Mouse (Mus musculus) CH12.LX (cell line): ENCODE measurements around the gene Spag5.

Experiments used
- BHLHE40 ChIP-seq: IDR thresholded peaks from 2 replicates; pipeline ENCODE4 v1.6.1; 2011; ENCODE audit warnings: mild to moderate bottlenecking, low read depth, low read length, improper control_type of control experiment
- CTCF ChIP-seq, 2 experiments: IDR thresholded peaks in 1 of 2; conservative IDR thresholded peaks in 1 of 2; 2 replicates each; pipeline ENCODE4 v1.5.1; 2011 to 2012; ENCODE audit warnings: low read depth in 2 of 2, low read length in 2 of 2, improper control_type of control experiment in 1 of 2, inconsistent platforms in 1 of 2, mild to moderate bottlenecking in 1 of 2, moderate library complexity in 1 of 2
- ETS1 ChIP-seq: conservative IDR thresholded peaks from 2 replicates; pipeline ENCODE4 v1.6.1; 2012; ENCODE audit warnings: low read depth, mild to moderate bottlenecking, inconsistent platforms, low read length, improper control_type of control experiment, moderate library complexity
- GABPA ChIP-seq: IDR thresholded peaks from 2 replicates; pipeline ENCODE4 v1.6.1; 2012; ENCODE audit warnings: low read depth, low read length, improper control_type of control experiment, inconsistent platforms; ENCODE audit not compliant: insufficient replicate concordance
- KAT2A ChIP-seq: IDR thresholded peaks from 2 replicates; pipeline ENCODE4 v1.6.1; 2012; ENCODE audit warnings: low read length, improper control_type of control experiment, inconsistent platforms; ENCODE audit not compliant: insufficient replicate concordance
- MAX ChIP-seq: IDR thresholded peaks from 2 replicates; pipeline ENCODE4 v1.6.1; 2011; ENCODE audit warnings: low read length, improper control_type of control experiment
- MEF2A ChIP-seq: IDR thresholded peaks from 2 replicates; pipeline ENCODE4 v1.6.1; 2014; ENCODE audit warnings: low read depth, mild to moderate bottlenecking, inconsistent platforms, low read length, improper control_type of control experiment, borderline replicate concordance
- MXI1 ChIP-seq: IDR thresholded peaks from 2 replicates; pipeline ENCODE4 v1.6.1; 2011; ENCODE audit warnings: mild to moderate bottlenecking, low read depth, low read length, improper control_type of control experiment
- POLR2A ChIP-seq: IDR thresholded peaks from 2 replicates; pipeline ENCODE4 v1.6.1; 2011; ENCODE audit warnings: low read depth, mild to moderate bottlenecking, improper control_type of control experiment, low read length
- RCOR1 ChIP-seq: conservative IDR thresholded peaks from 2 replicates; pipeline ENCODE4 v1.6.1; 2012; ENCODE audit warnings: low read depth, mild to moderate bottlenecking, inconsistent platforms, low read length, improper control_type of control experiment
- TBP ChIP-seq: conservative IDR thresholded peaks from 2 replicates; pipeline ENCODE4 v1.6.1; 2011; ENCODE audit warnings: low read depth, low read length, improper control_type of control experiment
- TCF12 ChIP-seq: IDR thresholded peaks from 2 replicates; pipeline ENCODE4 v1.6.1; 2014; ENCODE audit warnings: low read depth, mild to moderate bottlenecking, inconsistent platforms, low read length, improper control_type of control experiment
- ZC3H11A ChIP-seq: IDR thresholded peaks from 2 replicates; pipeline ENCODE4 v1.6.1; 2012; ENCODE audit warnings: low read depth, mild to moderate bottlenecking, inconsistent platforms, low read length, improper control_type of control experiment
- ZMIZ1 ChIP-seq: IDR thresholded peaks from 2 replicates; pipeline ENCODE4 v1.6.1; 2012; ENCODE audit warnings: low read depth, mild to moderate bottlenecking, inconsistent platforms, low read length, improper control_type of control experiment

GRCm38 (mm10) chr11:78347908-78348307 is 46.6 kb downstream of the Spag5 start:
- TF ChIP-seq TBP (0 out of 2 replicates have a peak, but pooled peaks have one; percentile 10), RCOR1 (no peak), POLR2A (peak; percentile 36), GABPA (no peak), ZC3H11A (no peak), CTCF (conservative IDR thresholded peaks at IDR 0.05 in 1 of 2, IDR thresholded peaks at IDR 0.05 in 1 of 2; ENCODE audit: low read depth in 2 of 2, low read length in 2 of 2) (no peak), MXI1 (peak; percentile 40), ETS1 (no peak), MEF2A (no peak), ZMIZ1 (no peak), KAT2A (no peak), TCF12 (peak; percentile 61), BHLHE40 (no peak; the same call in 1 of the 2 replicates), MAX (peak; percentile 47; the same call in 1 of the 2 replicates)
